ENCODE assay signal across 1 mouse cellular context in the genomic region with DNA sequence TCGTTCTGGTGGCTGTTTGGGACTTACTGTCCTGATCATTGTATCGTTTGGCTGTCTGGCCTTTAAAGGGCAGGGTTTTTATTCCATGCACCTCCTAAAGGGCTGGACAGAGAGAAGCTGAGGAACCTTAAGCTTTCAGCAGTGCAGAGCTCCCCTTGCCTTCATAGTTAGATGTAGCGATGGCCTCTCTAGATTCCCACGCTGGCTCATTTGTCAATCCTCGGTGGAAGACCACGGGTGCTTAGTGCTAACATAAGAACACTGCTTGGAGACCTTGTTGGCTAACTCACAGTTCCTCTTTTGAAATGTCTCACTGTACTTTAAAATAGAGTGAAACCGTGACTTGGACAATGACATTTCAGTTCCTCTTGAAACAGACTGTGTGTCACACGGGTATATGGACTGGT.
TF ChIP-seq lines count a peak whose summit lies in the region.

No protein-coding gene starts in this region.

TF ChIP-seq in MEL, 35 proteins besides CTCF, POLR2A, EP300 and RAD21 (continued from another document):
- TF ChIP-seq SIN3A (IDR thresholded peaks at IDR 0.05; ENCODE audit: low read length), result peak; percentile 52; the same call in 1 of the 2 replicates
TF ChIP-seq in MEL: peak in this region for 4.
